Mouse (Mus musculus): ENCODE data around the gene Tmem270.

DNA sequence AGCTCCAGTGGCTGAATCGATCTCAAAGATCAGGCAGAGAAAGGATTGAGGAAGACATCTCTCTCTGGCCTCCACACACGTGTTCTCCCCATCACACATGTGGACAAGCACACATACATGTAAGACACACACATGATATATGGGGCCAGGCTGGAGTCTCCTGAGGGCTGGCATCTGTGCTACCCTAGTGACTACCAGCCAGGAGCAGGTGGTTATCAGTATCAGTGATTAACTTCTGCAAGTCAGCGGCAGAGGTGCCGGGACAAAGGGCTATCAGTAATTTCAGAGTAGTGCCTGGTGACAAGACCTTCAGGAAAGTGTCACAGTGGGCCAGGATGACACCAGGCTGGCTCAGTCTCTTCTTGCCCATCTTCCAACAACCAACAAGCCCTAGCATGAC is 7.2 kb upstream of the Tmem270 start:
- TF ChIP-seq CTCF (IDR thresholded peaks at IDR 0.05; ENCODE audit: low read depth, low read length) (no peak), POLR2A (IDR thresholded peaks at IDR 0.05; ENCODE audit: extremely low read depth, insufficient read depth, low read length) (no peak)
